Mouse (Mus musculus) liver, embryonic 11.5 days (tissue): ENCODE results near the gene Setd5. TPM values are rescaled to one million over a fixed set of nuclear protein-coding genes. Genes with fewer than 3 reads are reported as not detected.
A peak's percentile ranks its signal among the peaks of the same experiment; 100 is the strongest.

ENCODE experiments used
- ATAC-seq: fragments of 200-750 bp; cut with Nextera tagmentation; replicated peaks from 2 replicates; pipeline ENCODE4 v1.8.0; 2017; ENCODE audit warnings: moderate number of reproducible peaks, mild to moderate bottlenecking, moderate TSS enrichment, moderate library complexity; ENCODE audit not compliant: low FRiP score
- DNase-seq: peaks from one replicate; pipeline ENCODE4 v3.0.0-alpha.2; 2017; ENCODE audit warnings: low spot score
- H3K27ac ChIP-seq: fragments of 300-500 bp; sonication (generic); 2 replicates; pipeline ENCODE4 v1.5.1; 2014; ENCODE audit warnings: mild to moderate bottlenecking, low read depth, low read length, control low read depth
- H3K27me3 ChIP-seq: fragments of 300-500 bp; sonication (generic); replicated peaks from 2 replicates; pipeline ENCODE4 v1.6.1; 2014; ENCODE audit warnings: low read length, mixed read lengths; ENCODE audit not compliant: control insufficient read depth, insufficient read depth
- H3K36me3 ChIP-seq: fragments of 300-500 bp; sonication (generic); 2 replicates; pipeline ENCODE4 v1.6.1; 2014; ENCODE audit warnings: mild to moderate bottlenecking, low read length, moderate library complexity, mixed read lengths; ENCODE audit not compliant: control insufficient read depth, insufficient read depth
- H3K4me1 ChIP-seq: fragments of 300-500 bp; sonication (generic); replicated peaks from 2 replicates; pipeline ENCODE4 v1.6.1; 2014; ENCODE audit warnings: low read length, mixed read lengths; ENCODE audit not compliant: control insufficient read depth, insufficient read depth
- H3K4me2 ChIP-seq: fragments of 300-500 bp; sonication (generic); 2 replicates; pipeline ENCODE4 v1.6.1; 2014; ENCODE audit warnings: mild to moderate bottlenecking, control low read depth, moderate library complexity
- H3K4me3 ChIP-seq: fragments of 300-500 bp; sonication (generic); 2 replicates; pipeline ENCODE4 v1.5.1; 2014; ENCODE audit warnings: low read depth, low read length, control low read depth
- H3K9ac ChIP-seq: fragments of 300-500 bp; sonication (generic); 2 replicates; pipeline ENCODE4 v1.6.1; 2014; ENCODE audit warnings: low read depth, low read length, control low read depth
- H3K9me3 ChIP-seq: fragments of 300-500 bp; sonication (generic); 2 replicates; pipeline ENCODE4 v1.6.1; 2016; ENCODE audit warnings: low read length, inconsistent platforms, mixed read lengths; ENCODE audit not compliant: control insufficient read depth
- WGBS: fragments of 180-500 bp; shearing (Covaris S2); extraction: QIAGEN DNeasy Blood & Tissue Kit; methylation state at CpG from one replicate; pipeline ENCODE4 v1.1.7; 2014; 5-methylcytosine and 5-hydroxymethylcytosine counted together
- polyA plus RNA-seq: library from polyadenylated mRNA; unstranded; fragments of >200 nt; fragmentation: Nextera tagmentation; extraction: Ambion mirVana; gene quantifications from 2 replicates; pipeline ENCODE4 v1.2.1, GENCODE M21; 2014

Setd5 gene
- polyA plus RNA-seq, 1 experiment from 2014 or later: 58.6 TPM

GRCm38 (mm10) chr6:113161982-113162381, 84.8 kb downstream of the Setd5 start:
- no peak overlapping the region for H3K9ac ChIP-seq
- no peak overlapping the region for H3K27ac ChIP-seq
- H3K4me2 ChIP-seq: no peak overlapping the region
- H3K36me3 ChIP-seq: 0 out of 2 replicates have a peak, but pooled peaks cover 3% of the 10 kb centered on the region
- 67% methylated on average over 1 of the region's 1 CpGs for WGBS
- H3K4me1 ChIP-seq: no peaks in the 10 kb centered on the region
- no peak overlapping the region for H3K4me3 ChIP-seq
- no peaks in the 10 kb centered on the region for H3K27me3 ChIP-seq
- H3K9me3 ChIP-seq: no peaks in the 10 kb centered on the region
- ATAC-seq: no peak
- no peak for DNase-seq

- Histone ChIP-seq H3K4me2 (no peak overlapping the region), H3K27ac (no peak overlapping the region), H3K4me1 (no peaks in the 10 kb centered on the region), H3K9ac (no peak overlapping the region), H3K27me3 (no peaks in the 10 kb centered on the region), H3K4me3 (no peak overlapping the region), H3K36me3 (no peaks in the 10 kb centered on the region), H3K9me3 (no peaks in the 10 kb centered on the region)
- DNase-seq (no peak), ATAC-seq (no peak)
These were observed 86.3 kb downstream of the Setd5 start for GRCm38 (mm10) chr6:113163513-113163912.

GRCm38 (mm10) chr6:113166661-113167251, 89.6 kb downstream of the Setd5 start:
- no peak for DNase-seq
- no peaks in the 10 kb centered on the region for H3K9me3 ChIP-seq
- no peak overlapping the region for H3K4me2 ChIP-seq
- 74% methylated on average over 17 of the region's 17 CpGs for whole genome bisulfite sequencing
- H3K4me1 ChIP-seq: no peaks in the 10 kb centered on the region
- H3K9ac ChIP-seq: no peak overlapping the region
- ATAC-seq: no peak
- no peak overlapping the region for H3K4me3 ChIP-seq
- no peaks in the 10 kb centered on the region; the same call in 1 of the 2 replicates for H3K27me3 ChIP-seq
- no peaks in the 10 kb centered on the region for H3K36me3 ChIP-seq
- H3K27ac ChIP-seq: no peak overlapping the region

- Histone ChIP-seq H3K9ac (no peak overlapping the region), H3K27ac (no peak overlapping the region), H3K27me3 (no peaks in the 10 kb centered on the region; the same call in 1 of the 2 replicates), H3K9me3 (no peaks in the 10 kb centered on the region), H3K4me2 (no peak overlapping the region), H3K4me1 (no peaks in the 10 kb centered on the region), H3K4me3 (no peak overlapping the region), H3K36me3 (no peaks in the 10 kb centered on the region)
- DNase-seq: no peak
- 79% methylated on average over 7 of the region's 7 CpGs for WGBS
- ATAC-seq: no peak
These were observed 91.3 kb downstream of the Setd5 start for GRCm38 (mm10) chr6:113168316-113168975.

- no peak for ATAC-seq
- Histone ChIP-seq H3K4me2 (no peak overlapping the region), H3K36me3 (no peaks in the 10 kb centered on the region), H3K27ac (no peak overlapping the region), H3K9me3 (no peaks in the 10 kb centered on the region), H3K4me1 (no peaks in the 10 kb centered on the region), H3K27me3 (no peaks in the 10 kb centered on the region; the same call in 1 of the 2 replicates), H3K9ac (no peak overlapping the region), H3K4me3 (no peak overlapping the region)
- no peak for DNase-seq
- WGBS: 60% methylated on average over 3 of the region's 3 CpGs
These were observed 92.7 kb downstream of the Setd5 start for GRCm38 (mm10) chr6:113169852-113170251.

GRCm38 (mm10) chr6:113170651-113171050, 93.5 kb downstream of the Setd5 start:
- Histone ChIP-seq H3K4me2 (no peak overlapping the region), H3K4me3 (no peak overlapping the region), H3K27ac (no peak overlapping the region), H3K27me3 (no peaks in the 10 kb centered on the region; the same call in 1 of the 2 replicates), H3K36me3 (no peaks in the 10 kb centered on the region), H3K9me3 (no peaks in the 10 kb centered on the region), H3K4me1 (no peaks in the 10 kb centered on the region), H3K9ac (no peak overlapping the region)
- 92% methylated on average over 8 of the region's 8 CpGs for WGBS
- DNase-seq: no peak
- ATAC-seq: no peak

- Histone ChIP-seq H3K27me3 (no peaks in the 10 kb centered on the region; the same call in 1 of the 2 replicates), H3K4me3 (no peak overlapping the region), H3K4me1 (no peaks in the 10 kb centered on the region), H3K27ac (no peak overlapping the region), H3K36me3 (no peaks in the 10 kb centered on the region), H3K4me2 (no peak overlapping the region), H3K9me3 (no peaks in the 10 kb centered on the region), H3K9ac (no peak overlapping the region)
- ATAC-seq (no peak), DNase-seq (no peak)
These were observed 94.8 kb downstream of the Setd5 start for GRCm38 (mm10) chr6:113172011-113172410.

GRCm38 (mm10) chr6:113172568-113172967, 95.4 kb downstream of the Setd5 start:
- ATAC-seq: no peak
- no peaks in the 10 kb centered on the region for H3K4me1 ChIP-seq
- no peak overlapping the region for H3K27ac ChIP-seq
- H3K4me2 ChIP-seq: no peak overlapping the region
- WGBS: 58% methylated on average over 1 of the region's 1 CpGs
- no peak overlapping the region for H3K9ac ChIP-seq
- no peaks in the 10 kb centered on the region for H3K36me3 ChIP-seq
- H3K9me3 ChIP-seq: no peaks in the 10 kb centered on the region
- no peak overlapping the region for H3K4me3 ChIP-seq
- H3K27me3 ChIP-seq: no peaks in the 10 kb centered on the region; the same call in 1 of the 2 replicates
- DNase-seq: peak; percentile 53

GRCm38 (mm10) chr6:113175469-113175868, 98.3 kb downstream of the Setd5 start:
- DNase-seq (no peak), ATAC-seq (no peak)
- H3K4me1 ChIP-seq: no peaks in the 10 kb centered on the region
- H3K4me2 ChIP-seq: no peak overlapping the region
- WGBS: 78% methylated on average over 3 of the region's 3 CpGs
- H3K27ac ChIP-seq: no peak overlapping the region
- H3K9ac ChIP-seq: no peak overlapping the region
- H3K4me3 ChIP-seq: no peak overlapping the region
- no peaks in the 10 kb centered on the region for H3K9me3 ChIP-seq
- H3K36me3 ChIP-seq: no peaks in the 10 kb centered on the region
- no peaks in the 10 kb centered on the region; the same call in 1 of the 2 replicates for H3K27me3 ChIP-seq
